Mouse (Mus musculus): ENCODE data around the gene Fam13a.

Gene Fam13a

DNA sequence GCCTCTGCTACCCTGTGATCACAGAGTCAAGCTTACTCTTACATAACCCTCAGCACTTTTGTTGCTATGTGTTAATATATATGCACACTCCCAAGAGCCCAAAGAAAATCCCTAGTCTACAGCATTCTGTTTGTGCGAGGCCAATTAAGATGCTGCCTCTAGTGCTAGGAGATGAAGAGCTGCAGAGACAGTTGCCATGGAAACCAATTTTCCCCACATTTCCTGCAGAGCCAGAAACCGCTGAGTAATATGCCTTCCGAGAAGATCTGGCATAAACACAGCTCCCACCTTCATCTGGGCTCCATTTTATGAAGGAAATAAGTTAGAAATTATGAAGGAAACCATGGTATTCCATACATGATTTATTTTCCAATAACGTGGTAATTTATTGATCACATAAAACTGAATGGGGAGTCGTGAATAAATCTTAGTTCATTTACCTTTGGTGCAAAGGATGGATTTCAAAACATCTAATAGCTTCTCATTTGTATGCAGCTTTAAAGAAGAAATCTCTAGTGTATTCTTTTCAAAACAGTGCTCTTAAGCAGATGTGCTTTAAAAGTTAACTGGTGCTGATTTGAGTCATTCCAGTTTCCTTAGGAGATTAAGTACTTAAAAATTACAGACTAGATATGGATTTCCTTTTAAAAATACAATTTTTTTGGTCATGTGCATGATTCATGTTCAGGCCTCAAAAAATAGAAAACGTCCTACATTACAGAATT, 91.0 kb downstream of the Fam13a start:
- DNase-seq (ENCODE audit: low spot score in 2 of 2), result no peak

DNA sequence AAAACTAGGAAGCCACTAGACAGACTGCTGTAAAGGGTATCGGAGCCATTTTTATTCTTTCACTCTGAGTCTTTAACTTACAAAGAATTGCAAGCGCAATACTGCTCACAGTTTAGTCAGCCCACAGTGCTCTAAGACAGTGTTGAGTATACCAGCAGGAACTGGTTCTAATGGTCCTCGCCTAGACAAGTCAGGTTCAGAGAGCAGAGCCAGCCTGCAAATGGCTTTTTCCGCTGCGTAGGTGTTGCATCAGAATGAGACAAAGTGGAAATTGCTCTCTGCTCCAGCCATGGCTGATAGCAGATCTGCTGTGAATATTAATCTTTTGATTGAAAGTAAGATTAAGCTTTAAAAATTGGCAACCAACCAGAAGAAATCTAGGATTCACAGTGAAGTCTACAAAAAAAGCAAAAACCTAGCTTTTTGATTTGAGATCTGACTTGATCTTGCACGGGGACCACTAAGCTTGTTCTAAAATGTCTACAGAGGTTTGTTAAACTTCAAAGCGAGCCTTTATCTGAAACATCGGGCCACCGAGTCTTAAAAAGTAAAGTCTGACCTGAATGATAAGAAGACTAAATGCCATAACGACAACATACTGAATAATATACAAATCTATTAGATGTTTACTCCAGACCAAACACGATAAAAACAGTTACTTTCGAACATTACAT, 91.7 kb downstream of the Fam13a start:
- DNase-seq (ENCODE audit: low spot score in 2 of 2), result no peak

DNA sequence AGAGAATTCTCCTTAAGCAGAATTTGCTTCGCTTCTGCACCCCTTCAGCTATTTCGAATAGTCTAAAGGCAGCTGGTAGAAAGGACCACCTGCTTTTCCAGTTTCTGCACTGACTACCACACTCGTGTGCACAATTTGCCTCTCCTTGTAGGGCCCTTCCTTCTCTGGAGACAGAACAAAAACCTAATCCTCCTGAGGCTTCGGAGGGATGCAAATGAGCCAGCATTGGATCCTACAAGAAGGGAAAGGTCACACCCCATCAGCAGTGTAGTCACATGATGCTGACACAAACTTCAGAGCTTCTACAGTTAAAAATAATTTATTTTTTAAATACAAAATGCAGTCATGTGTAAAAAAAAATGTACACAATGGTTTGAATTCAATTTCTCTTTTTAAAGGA, 93.2 kb downstream of the Fam13a start:
- DNase-seq (ENCODE audit: low spot score in 2 of 2), result no peak

- peak; percentile 70 to 82 for DNase-seq (ENCODE audit: low spot score in 2 of 2)
These were observed 94.4 kb downstream of the Fam13a start for GRCm38 (mm10) chr6:58929911-58930431.

GRCm38 (mm10) chr6:58927881-58928280, 96.5 kb downstream of the Fam13a start:
- peak; percentile 75 to 77 for DNase-seq (ENCODE audit: low spot score in 2 of 2)

DNA sequence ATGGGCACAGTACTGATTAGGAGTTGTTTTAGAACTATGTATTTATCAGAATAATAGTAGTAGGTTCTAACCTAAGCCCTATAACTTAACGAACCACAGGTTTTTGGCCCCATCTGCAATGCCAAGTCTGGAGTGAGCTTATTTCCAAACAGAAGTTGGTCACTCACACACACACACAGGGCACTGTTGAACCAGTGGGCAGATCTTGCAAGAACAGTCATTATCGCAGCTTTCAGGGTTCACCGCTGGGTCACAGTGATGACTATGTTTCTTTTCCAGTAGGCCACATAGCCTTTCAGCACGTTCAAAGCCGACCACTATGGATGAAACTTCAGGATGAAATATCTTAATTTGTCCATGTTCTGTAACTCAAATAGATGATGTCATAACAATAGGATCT, 101.8 kb downstream of the Fam13a start:
- DNase-seq (ENCODE audit: low spot score in 2 of 2), result no peak

GRCm38 (mm10) chr6:58921623-58922022, 102.7 kb downstream of the Fam13a start:
- no peak for DNase-seq (ENCODE audit: low spot score in 2 of 2)

DNA sequence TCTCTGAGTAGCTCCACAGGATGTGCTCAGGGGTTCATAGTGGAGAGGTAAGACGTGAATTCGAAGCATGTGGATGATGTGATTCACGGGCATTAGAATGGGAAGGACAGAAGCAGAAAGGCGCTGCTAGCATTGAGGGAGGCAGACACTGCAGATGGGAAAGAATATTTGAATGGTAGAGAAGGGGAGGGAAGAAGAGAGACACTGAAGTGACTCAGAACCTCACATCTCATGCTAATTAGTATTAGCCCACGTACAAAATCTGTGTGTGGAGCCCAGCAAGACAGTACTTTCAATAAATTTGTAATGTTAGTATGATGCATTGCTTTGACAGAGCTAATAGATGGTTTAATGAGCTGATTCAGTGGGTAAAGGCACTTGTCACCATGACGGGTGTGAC, 103.6 kb downstream of the Fam13a start:
- DNase-seq (ENCODE audit: low spot score in 2 of 2), result no peak

GRCm38 (mm10) chr6:58916498-58916897, 107.9 kb downstream of the Fam13a start:
- no peak for DNase-seq (ENCODE audit: low spot score in 2 of 2)

DNA sequence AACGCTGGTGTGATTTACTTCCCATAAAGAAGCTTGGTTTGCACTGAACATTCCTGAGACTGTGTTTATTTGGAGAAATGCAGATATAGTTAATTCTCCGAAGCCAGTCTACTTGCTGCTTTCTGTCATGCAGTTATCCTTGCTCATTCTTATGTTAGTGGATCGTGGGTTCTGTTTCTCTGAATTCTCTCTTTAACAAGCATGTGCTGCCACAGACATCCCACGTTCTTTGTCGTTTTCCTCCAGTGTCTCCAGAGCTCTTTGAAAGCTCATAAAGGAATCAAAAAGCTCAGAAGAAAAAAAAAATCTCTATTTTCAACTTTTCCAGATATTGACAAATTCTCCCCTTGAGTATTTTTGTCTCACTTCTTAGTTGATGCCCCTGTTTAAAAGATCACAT, 110.4 kb downstream of the Fam13a start:
- DNase-seq (ENCODE audit: low spot score in 2 of 2), result no peak

DNA sequence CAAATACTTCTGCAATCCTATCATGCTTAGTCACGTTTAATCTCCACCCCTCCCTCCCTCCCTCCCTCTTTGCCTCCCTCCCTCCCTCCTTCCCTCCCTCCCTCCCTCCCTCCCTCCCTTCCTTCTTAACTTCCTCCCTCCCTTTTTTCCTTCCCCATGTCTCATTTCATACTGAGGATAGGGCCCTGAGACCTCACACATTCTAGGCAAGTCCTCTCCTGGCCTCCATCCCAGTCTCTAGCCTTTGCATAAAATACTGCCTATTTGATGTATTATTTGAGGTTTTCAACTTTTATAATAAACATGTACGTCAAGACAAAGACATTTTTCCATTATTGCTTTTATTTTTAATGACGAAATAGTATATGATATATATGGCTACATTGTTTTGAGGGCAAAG, 110.8 kb downstream of the Fam13a start:
- no peak for DNase-seq (ENCODE audit: low spot score in 2 of 2)

GRCm38 (mm10) chr6:58912842-58913241, 111.5 kb downstream of the Fam13a start:
- no peak for DNase-seq (ENCODE audit: low spot score in 2 of 2)

- DNase-seq (ENCODE audit: low spot score in 2 of 2), result no peak
These were observed 116.6 kb downstream of the Fam13a start for GRCm38 (mm10) chr6:58907791-58908190.

- no peak for DNase-seq (ENCODE audit: low spot score in 2 of 2)
These were observed 117.0 kb downstream of the Fam13a start for GRCm38 (mm10) chr6:58907336-58907735.

DNA sequence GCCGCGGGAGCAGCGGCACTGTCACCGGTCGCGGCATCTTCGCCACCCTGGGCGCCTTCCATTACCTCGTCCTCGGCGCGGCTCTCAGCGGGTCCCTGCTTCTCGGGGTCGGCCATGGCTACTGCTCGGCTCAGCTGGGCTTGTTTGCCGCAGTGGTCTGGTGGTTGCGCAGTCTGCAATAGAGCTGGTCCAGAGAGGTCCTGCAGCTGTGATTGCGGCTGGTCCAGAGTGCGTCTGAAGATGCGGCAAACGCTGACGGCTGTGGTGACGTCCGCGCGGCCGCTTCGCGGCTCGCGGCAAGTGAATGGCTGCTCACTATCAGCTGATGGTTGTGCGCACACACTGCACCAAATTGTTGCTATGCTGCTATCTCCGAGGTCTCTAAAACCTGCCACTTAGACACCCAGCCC, 117.5 kb downstream of the Fam13a start, which contains the start of gene Nap1l5:
TSS of gene Nap1l5 (minus strand) at position 225 of the 410 bp plus-strand sequence.
- peak in 1 of 2 experiments; percentile 29 for DNase-seq (ENCODE audit: low spot score in 2 of 2)

GRCm38 (mm10) chr6:58904551-58904950, 119.8 kb downstream of the Fam13a start:
- DNase-seq (ENCODE audit: low spot score in 2 of 2), result no peak

DNA sequence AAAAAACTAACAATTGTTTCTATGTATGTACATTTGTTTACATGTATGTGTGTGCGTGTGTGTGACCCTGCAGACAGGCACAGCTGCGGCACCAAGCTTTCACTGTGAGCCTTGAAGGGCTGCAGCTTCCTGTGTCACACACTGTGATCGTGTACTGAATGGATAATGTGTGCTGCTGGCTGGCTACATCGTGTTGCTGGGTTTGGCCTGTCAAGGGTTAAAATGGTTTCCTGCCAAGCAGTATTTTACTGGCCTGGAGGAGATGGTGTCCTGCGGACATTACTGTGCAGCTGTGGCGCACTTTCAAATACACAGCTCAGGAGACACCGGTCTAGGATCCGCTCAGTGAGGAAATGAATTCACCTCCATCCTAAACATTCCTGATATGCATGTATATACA, 121.2 kb downstream of the Fam13a start:
- DNase-seq (ENCODE audit: low spot score in 2 of 2), result no peak

DNA sequence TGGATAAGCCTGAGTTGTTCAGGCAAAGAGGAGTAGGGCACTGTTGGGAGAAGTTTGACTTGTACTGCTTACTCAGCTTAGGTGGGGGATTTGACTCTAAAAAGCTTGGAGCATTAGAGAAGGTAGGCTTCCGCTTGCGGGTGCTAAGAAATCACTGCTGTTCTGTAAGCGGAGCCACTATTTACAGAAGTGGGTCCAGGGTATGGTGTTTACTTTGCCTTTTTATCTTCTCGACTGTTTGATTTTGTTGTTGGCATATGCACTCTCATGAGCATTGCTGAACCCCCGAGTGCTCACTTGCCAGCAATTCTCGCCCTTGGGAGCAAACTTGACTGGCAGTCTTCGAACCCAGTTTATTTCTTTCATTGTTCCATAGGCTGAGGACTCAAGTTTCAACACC, 123.8 kb downstream of the Fam13a start:
- no peak for DNase-seq (ENCODE audit: low spot score in 2 of 2)

DNA sequence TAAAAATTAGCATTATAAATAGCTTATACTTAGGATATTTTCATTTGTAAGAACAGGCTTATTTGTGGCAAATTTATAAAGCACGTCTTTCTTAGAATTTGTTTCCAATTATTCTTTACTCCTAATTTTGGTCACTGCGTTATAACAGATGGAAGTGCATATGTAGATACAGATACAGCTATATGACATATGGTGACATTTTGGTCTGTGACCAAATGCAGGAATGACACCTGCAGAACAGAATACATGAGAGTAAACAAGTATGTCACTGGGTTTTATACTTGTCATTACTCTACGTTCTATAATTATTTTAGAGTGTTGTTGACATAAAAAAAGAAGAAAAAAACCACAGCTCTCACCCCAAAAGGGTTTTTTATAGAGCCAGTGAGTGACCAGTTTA, 125.3 kb downstream of the Fam13a start:
- DNase-seq (ENCODE audit: low spot score in 2 of 2), result no peak

- peak; percentile 35 to 51 for DNase-seq (ENCODE audit: low spot score in 2 of 2)
These were observed 127.7 kb downstream of the Fam13a start for GRCm38 (mm10) chr6:58896648-58897047.

DNA sequence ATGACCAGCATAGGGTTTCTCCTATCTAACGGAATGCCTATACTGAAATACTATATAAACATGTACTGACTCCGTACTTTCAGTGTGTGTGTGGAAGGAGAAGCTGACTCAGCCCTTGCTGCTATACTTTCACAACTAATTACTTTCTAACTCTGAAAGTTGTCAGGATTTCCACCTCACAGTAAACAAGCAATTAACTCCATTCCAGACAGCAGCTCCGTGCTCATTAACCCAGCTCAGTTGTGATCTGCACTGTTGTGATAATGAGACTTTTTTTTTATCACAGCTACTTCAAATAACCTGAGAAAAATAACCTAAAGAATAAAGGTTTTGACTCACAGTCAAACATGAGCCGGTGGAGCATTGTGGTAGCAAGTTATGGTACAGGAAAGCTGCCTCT, 129.4 kb downstream of the Fam13a start:
- no peak for DNase-seq (ENCODE audit: low spot score in 2 of 2)

DNA sequence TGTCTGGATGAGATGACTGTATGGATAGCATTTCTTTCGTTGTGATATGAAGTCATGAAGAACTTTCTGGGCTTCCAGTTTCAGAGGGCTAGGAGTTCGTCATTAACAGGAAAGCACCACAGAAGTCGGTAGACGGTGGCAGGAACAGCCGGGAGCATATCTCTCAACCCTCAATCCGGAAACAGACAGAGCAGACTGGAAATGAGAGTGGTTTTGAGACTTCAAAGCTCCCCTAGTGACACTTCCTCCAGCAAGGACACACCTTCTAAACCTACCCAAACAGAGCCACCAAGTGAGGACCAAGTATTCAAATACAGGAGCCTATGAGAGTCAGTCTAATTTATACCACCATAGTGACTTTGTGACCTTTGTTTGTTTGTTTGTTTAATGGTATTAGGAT, 131.0 kb downstream of the Fam13a start:
- no peak for DNase-seq (ENCODE audit: low spot score in 2 of 2)

DNA sequence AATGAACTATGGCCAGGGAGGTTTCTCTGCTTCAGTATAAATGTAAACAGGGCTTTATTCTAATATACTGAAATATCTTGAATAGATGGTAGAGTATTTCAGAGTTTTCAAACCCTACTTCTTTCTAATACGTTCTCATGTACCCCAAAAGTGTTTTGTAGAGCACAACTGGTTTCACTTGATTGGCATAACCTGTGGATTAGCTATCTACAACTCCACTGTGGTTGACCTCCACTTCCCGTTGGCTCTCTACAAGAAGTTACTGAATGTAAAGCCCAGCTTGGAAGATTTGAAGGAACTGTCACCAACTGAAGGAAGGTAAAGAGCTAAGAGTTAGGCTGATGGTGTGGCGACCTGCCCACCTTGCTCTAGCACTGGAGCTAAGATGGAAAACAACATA, 134.4 kb downstream of the Fam13a start:
- no peak for DNase-seq (ENCODE audit: low spot score in 2 of 2)

Data from heart, adult 9 months (tissue).